Mouse (Mus musculus) kidney, postnatal 0 days (tissue): Measurements from ENCODE around the gene Zcwpw1. TPM values are rescaled to one million over a fixed set of nuclear protein-coding genes. Genes with fewer than 3 reads are reported as not detected.

ENCODE experiments used
- ATAC-seq: fragments of 200-750 bp; cut with Nextera tagmentation; replicated peaks from 2 replicates; pipeline ENCODE4 v1.8.0; 2017; ENCODE audit warnings: low read depth, moderate number of reproducible peaks, moderate TSS enrichment, moderate library complexity; ENCODE audit not compliant: low FRiP score
- DNase-seq: peaks from one replicate; pipeline ENCODE4 v3.0.0-alpha.2; 2016; ENCODE audit warnings: low spot score
- H3K27ac ChIP-seq: fragments of 300-500 bp; sonication (generic); 2 replicates; pipeline ENCODE4 v1.5.1; 2014; ENCODE audit warnings: mild to moderate bottlenecking
- H3K27me3 ChIP-seq: fragments of 300-500 bp; sonication (generic); 2 replicates; pipeline ENCODE4 v1.6.1; 2014; ENCODE audit warnings: low read length, mixed read lengths; ENCODE audit not compliant: insufficient read depth
- H3K36me3 ChIP-seq: fragments of 300-500 bp; sonication (generic); 2 replicates; pipeline ENCODE4 v1.6.1; 2014; ENCODE audit warnings: low read length, mixed read lengths; ENCODE audit not compliant: insufficient read depth
- H3K4me1 ChIP-seq: fragments of 300-500 bp; sonication (generic); replicated peaks from 2 replicates; pipeline ENCODE4 v1.6.1; 2014; ENCODE audit warnings: antibody characterized with exemption, low read length, mixed read lengths; ENCODE audit not compliant: insufficient read depth
- H3K4me2 ChIP-seq: fragments of 300-500 bp; sonication (generic); 2 replicates; pipeline ENCODE4 v1.6.1; 2014; ENCODE audit warnings: mild to moderate bottlenecking, low read length, moderate library complexity, mixed read lengths
- H3K4me3 ChIP-seq: fragments of 300-500 bp; sonication (generic); replicated peaks from 2 replicates; pipeline ENCODE4 v1.5.1; 2014; ENCODE audit warnings: low read depth, low read length
- H3K9ac ChIP-seq: fragments of 300-500 bp; sonication (generic); 2 replicates; pipeline ENCODE4 v1.6.1; 2014; ENCODE audit warnings: low read depth, low read length
- H3K9me3 ChIP-seq: fragments of 300-500 bp; sonication (generic); replicated peaks from 2 replicates; pipeline ENCODE4 v1.6.1; 2016; ENCODE audit warnings: low read length, inconsistent platforms, mixed read lengths
- CTCF ChIP-seq: IDR thresholded peaks from 2 replicates; pipeline ENCODE4 v1.5.1; 2016; ENCODE audit warnings: antibody characterized with exemption, low read depth, mild to moderate bottlenecking, moderate library complexity
- WGBS: fragments of 180-500 bp; shearing (Covaris S2); extraction: QIAGEN DNeasy Blood & Tissue Kit; methylation state at CpG from one replicate; pipeline ENCODE4 v1.1.7; 2014; 5-methylcytosine and 5-hydroxymethylcytosine counted together
- polyA plus RNA-seq: library from polyadenylated mRNA; unstranded; fragments of >200 nt; fragmentation: Nextera tagmentation; extraction: Ambion mirVana; gene quantifications from 2 replicates; pipeline ENCODE4 v1.2.1, GENCODE M21; 2015

The Zcwpw1 gene
- polyA plus RNA-seq, 1 experiment from 2014 or later: 14.5 TPM

- Histone ChIP-seq H3K36me3 (no peaks in the 10 kb centered on the region), H3K4me2 (no peak overlapping the region), H3K4me1 (no peaks in the 10 kb centered on the region), H3K9ac (no peak overlapping the region), H3K27ac (no peak overlapping the region), H3K27me3 (no peaks in the 10 kb centered on the region), H3K4me3 (no peak overlapping the region), H3K9me3 (no peaks in the 10 kb centered on the region)
- no peak for ATAC-seq
- no peak for DNase-seq
- 58% methylated on average over 9 of the region's 9 CpGs for WGBS
- no peak for TF ChIP-seq CTCF
These were observed 22.8 kb upstream of the Zcwpw1 start for GRCm38 (mm10) chr5:137764609-137765340.

- Histone ChIP-seq H3K9me3 (no peaks in the 10 kb centered on the region), H3K9ac (no peak overlapping the region), H3K4me1 (no peaks in the 10 kb centered on the region), H3K27ac (no peak overlapping the region), H3K36me3 (no peaks in the 10 kb centered on the region), H3K4me2 (no peak overlapping the region), H3K4me3 (no peak overlapping the region), H3K27me3 (no peaks in the 10 kb centered on the region)
- TF ChIP-seq CTCF: peak; percentile 63
- no peak for ATAC-seq
- no peak for DNase-seq
- 72% methylated on average over 3 of the region's 3 CpGs for WGBS
These were observed 21.3 kb upstream of the Zcwpw1 start for GRCm38 (mm10) chr5:137766270-137766669.

GRCm38 (mm10) chr5:137768475-137768874 is 19.1 kb upstream of the Zcwpw1 start:
- H3K36me3 ChIP-seq: no peaks in the 10 kb centered on the region
- 63% methylated on average over 1 of the region's 1 CpGs for WGBS
- ATAC-seq: no peak
- H3K9ac ChIP-seq: no peak overlapping the region
- H3K27me3 ChIP-seq: no peaks in the 10 kb centered on the region
- no peaks in the 10 kb centered on the region for H3K9me3 ChIP-seq
- H3K4me2 ChIP-seq: no peak overlapping the region
- no peak overlapping the region for H3K4me3 ChIP-seq
- H3K27ac ChIP-seq: no peak overlapping the region
- no peak for TF ChIP-seq CTCF
- no peak for DNase-seq
- no peaks in the 10 kb centered on the region for H3K4me1 ChIP-seq

- DNase-seq (peak; percentile 63), ATAC-seq (no peak)
- WGBS: 45% methylated on average over 2 of the region's 2 CpGs
These were observed 16.9 kb upstream of the Zcwpw1 start for GRCm38 (mm10) chr5:137770709-137771108.

GRCm38 (mm10) chr5:137772755-137773154 is 14.8 kb upstream of the Zcwpw1 start:
- Histone ChIP-seq H3K9me3 (no peaks in the 10 kb centered on the region), H3K4me3 (no peak overlapping the region), H3K4me1 (0 out of 2 replicates have a peak, but pooled peaks cover 2% of the 10 kb centered on the region), H3K27ac (no peak overlapping the region), H3K36me3 (no peaks in the 10 kb centered on the region), H3K27me3 (no peaks in the 10 kb centered on the region), H3K9ac (no peak overlapping the region), H3K4me2 (no peak overlapping the region)
- TF ChIP-seq CTCF: no peak
- ATAC-seq (no peak), DNase-seq (no peak)

More at GRCm38 (mm10) chr5:137770709-137771108, 16.9 kb upstream of the Zcwpw1 start:
- Histone ChIP-seq H3K36me3 (no peaks in the 10 kb centered on the region), H3K4me1 (no peaks in the 10 kb centered on the region), H3K9me3 (no peaks in the 10 kb centered on the region), H3K4me2 (no peak overlapping the region), H3K27me3 (no peaks in the 10 kb centered on the region), H3K4me3 (no peak overlapping the region), H3K27ac (no peak overlapping the region), H3K9ac (no peak overlapping the region)
- TF ChIP-seq CTCF: peak; percentile 84

GRCm38 (mm10) chr5:137775587-137776290 is 11.9 kb upstream of the Zcwpw1 start:
- 92% methylated on average over 2 of the region's 2 CpGs for WGBS
- no peak overlapping the region; the same call in 1 of the 2 replicates for H3K27ac ChIP-seq
- 0 out of 2 replicates have a peak, but pooled peaks cover 8% of the 10 kb centered on the region for H3K4me1 ChIP-seq
- H3K9me3 ChIP-seq: no peaks in the 10 kb centered on the region
- DNase-seq (no peak), ATAC-seq (no peak)
- no peak for TF ChIP-seq CTCF
- H3K36me3 ChIP-seq: no peaks in the 10 kb centered on the region
- H3K9ac ChIP-seq: no peak overlapping the region
- no peak overlapping the region for H3K4me2 ChIP-seq
- H3K4me3 ChIP-seq: no peak overlapping the region
- H3K27me3 ChIP-seq: no peaks in the 10 kb centered on the region
